Mouse (Mus musculus) ES-Bruce4 (cell line): ENCODE data around the gene Nrxn1.

Experiments used
- CTCF ChIP-seq: IDR thresholded peaks from one replicate; pipeline ENCODE4 v1.8.1; 2011; ENCODE audit warnings: low read depth, low read length
- EP300 ChIP-seq: IDR thresholded peaks from 2 replicates; pipeline ENCODE4 v1.6.1; 2011; ENCODE audit warnings: low read depth, low read length; ENCODE audit not compliant: insufficient read depth
- POLR2A ChIP-seq: IDR thresholded peaks from one replicate; pipeline ENCODE4 v1.8.1; 2011; ENCODE audit warnings: low read length; ENCODE audit not compliant: insufficient read depth

GRCm38 (mm10) chr17:90531443-90531842 is 561.4 kb downstream of the Nrxn1 start:
- TF ChIP-seq CTCF (no peak), EP300 (no peak), POLR2A (no peak)
